Mouse (Mus musculus) lung, postnatal 4 days (tissue): ENCODE measurements at regions not wholly inside any gene's neighbourhood (a gene's known extent, or its start where the extent isn't known, plus 50 kb on each side); places are given as distances from the start of the nearest gene placed in this dataset.

ENCODE experiments used
- DNase-seq, 2 experiments: peaks; one replicate each; pipeline ENCODE4 v3.0.0; 2021

GRCm38 (mm10) chr7:114345860-114346259 lies 69.2 kb upstream of the Pde3b start:
- no peak for DNase-seq

- no peak for DNase-seq
Measured at GRCm38 (mm10) chr7:114347006-114347405, 68.1 kb upstream of the Pde3b start.

GRCm38 (mm10) chr7:114350968-114351367 lies 64.1 kb upstream of the Pde3b start:
- no peak for DNase-seq

GRCm38 (mm10) chr7:114356381-114356780 lies 58.7 kb upstream of the Pde3b start:
- DNase-seq, result peak in 1 of 2 experiments; percentile 10

GRCm38 (mm10) chr7:114362166-114362565 lies 52.9 kb upstream of the Pde3b start:
- no peak for DNase-seq

- DNase-seq, result no peak
Measured at GRCm38 (mm10) chr7:114364041-114364440, 51.0 kb upstream of the Pde3b start.
